Mouse (Mus musculus) v-Abl transformed pro-B cells (cell line): ENCODE data around the gene Hbb-y.
"Not testable (repeated sequence)": the region's sequence is repeated elsewhere in the genome, so short reads cannot be mapped to it uniquely, and the experiment has no call there.

ENCODE experiments used
- in situ Hi-C, 2 experiments: fragments of 400-800 bp; cut with MboI; formaldehyde crosslinking; loops; one replicate each; pipeline ENCODE4 v1.15.1; 2025; ENCODE audit not compliant: unreplicated experiment in 2 of 2

The Hbb-y gene

GRCm38 (mm10) chr7:103815085-103815484, 37.9 kb downstream of the Hbb-y start:
- in situ Hi-C loops = not testable (repeated sequence)

GRCm38 (mm10) chr7:103813766-103814165, 39.2 kb downstream of the Hbb-y start, which contains the start of gene Hbb-bt:
Hbb-bt (minus strand) TSS chr7:103813996.
- in situ Hi-C loops = no loop called here

GRCm38 (mm10) chr7:103813152-103813551, 39.9 kb downstream of the Hbb-y start:
- in situ Hi-C loops = not testable (repeated sequence)

GRCm38 (mm10) chr7:103812174-103812573, 40.8 kb downstream of the Hbb-y start:
- in situ Hi-C loops = no loop called here

GRCm38 (mm10) chr7:103811223-103811845, 41.7 kb downstream of the Hbb-y start:
- in situ Hi-C loops = no loop called here

- in situ Hi-C loops = no loop called here
These were observed 42.3 kb downstream of the Hbb-y start for GRCm38 (mm10) chr7:103810746-103811145.

- in situ Hi-C loops = no loop called here
These were observed 42.7 kb downstream of the Hbb-y start for GRCm38 (mm10) chr7:103810296-103810695.

GRCm38 (mm10) chr7:103809801-103810155, 43.2 kb downstream of the Hbb-y start:
- in situ Hi-C loops = loop anchor here (10.0 kb wide), 3 partner anchors 95 to 1115 kb away; partner anchors contain the start of genes Olfr648 (in 2 of the 2), Olfr243 (in 1 of the 2) and Olfr557 (in 1 of the 2)

- in situ Hi-C loops = loop anchor here (10.0 kb wide), 3 partner anchors 94 to 1114 kb away; partner anchors contain the start of genes Olfr648 (in 2 of the 2), Olfr243 (in 1 of the 2) and Olfr557 (in 1 of the 2)
These were observed 43.8 kb downstream of the Hbb-y start for GRCm38 (mm10) chr7:103808971-103809800.

- in situ Hi-C loops = loop anchor here (10.0 kb wide), 3 partner anchors 93 to 1113 kb away; partner anchors contain the start of genes Olfr648 (in 2 of the 2), Olfr243 (in 1 of the 2) and Olfr557 (in 1 of the 2)
These were observed 44.9 kb downstream of the Hbb-y start for GRCm38 (mm10) chr7:103808120-103808519.

GRCm38 (mm10) chr7:103806856-103807255, 46.2 kb downstream of the Hbb-y start:
- in situ Hi-C loops = loop anchor here (10.0 kb wide), 3 partner anchors 92 to 1112 kb away; partner anchors contain the start of genes Olfr648 (in 2 of the 2), Olfr243 (in 1 of the 2) and Olfr557 (in 1 of the 2)
